13 mouse cellular contexts compared by ENCODE assay signal in genomic region chr15:68451971-68452370, GRCm38 (mm10).
"Had no signal": no experiment of that assay in that cellular context is flagged by ENCODE, and none has a peak within 500 bp of the region (broad histone marks: within the 10 kb centered on the region; RNA-seq: fewer than 3 reads in every experiment).

No protein-coding gene starts in this region.

- DNase-seq: kidney, adult 8-10 months; kidney, postnatal 36 days; layer of hippocampus, adult 9-11 months; layer of hippocampus, postnatal 36 days; right cerebral cortex, postnatal 14 days; thymus, postnatal 4 days had no signal

- ATAC-seq: intestine, postnatal 0 days; liver, embryonic 12.5 days; midbrain, embryonic 15.5 days had no signal

- H3K4me2 ChIP-seq: limb, embryonic 15.5 days; liver, embryonic 12.5 days; midbrain, embryonic 11.5 days; midbrain, embryonic 15.5 days; neural tube, embryonic 12.5 days had no signal

- H3K36me3 ChIP-seq: limb, embryonic 15.5 days; liver, embryonic 12.5 days; midbrain, embryonic 15.5 days; neural tube, embryonic 12.5 days had no signal

- H3K4me3 ChIP-seq: limb, embryonic 15.5 days; liver, embryonic 12.5 days; midbrain, embryonic 15.5 days; neural tube, embryonic 12.5 days had no signal

- H3K9ac ChIP-seq: limb, embryonic 15.5 days; liver, embryonic 12.5 days; midbrain, embryonic 15.5 days; neural tube, embryonic 12.5 days had no signal

- H3K9me3 ChIP-seq: limb, embryonic 15.5 days; liver, embryonic 12.5 days; midbrain, embryonic 15.5 days; neural tube, embryonic 12.5 days had no signal

- H3K27ac ChIP-seq: kidney, postnatal 0 days; limb, embryonic 15.5 days; liver, embryonic 12.5 days; midbrain, embryonic 15.5 days; neural tube, embryonic 12.5 days had no signal

- H3K4me1 ChIP-seq: limb, embryonic 15.5 days; liver, embryonic 12.5 days; midbrain, embryonic 15.5 days; neural tube, embryonic 12.5 days had no signal

- H3K27me3 ChIP-seq: limb, embryonic 15.5 days; liver, embryonic 12.5 days; midbrain, embryonic 15.5 days; neural tube, embryonic 12.5 days had no signal
